ENCODE assay signal across 10 mouse cellular contexts in the genomic region with DNA sequence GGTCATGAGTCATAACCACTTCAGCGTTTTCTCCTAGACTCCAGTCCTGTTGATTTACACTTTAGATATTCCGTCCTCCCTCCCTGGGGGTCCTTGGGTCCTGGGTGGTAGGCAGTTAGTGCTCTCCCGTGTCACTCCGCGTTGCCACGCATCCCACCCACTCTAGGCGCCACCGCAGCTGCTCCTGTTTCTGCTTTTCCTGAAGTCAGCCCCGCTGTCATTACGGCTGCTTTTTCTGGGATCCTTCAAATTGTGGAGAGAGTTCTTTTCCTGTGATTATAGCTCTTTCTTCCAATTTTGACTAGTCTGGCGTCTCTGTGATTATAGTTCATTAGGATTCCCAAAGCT. TPM values are rescaled to one million over a fixed set of nuclear protein-coding genes. Genes with fewer than 3 reads are reported as not detected.
DNase-seq lines count a peak whose midpoint lies in the region; ATAC-seq lines count a peak whose summit lies in the region.
"Had no signal": no experiment of that assay in that cellular context is flagged by ENCODE, and none has a peak within 500 bp of the region (broad histone marks: within the 10 kb centered on the region; RNA-seq: fewer than 3 reads in every experiment).

No protein-coding gene starts in this region.

- intact Hi-C loops in heart, postnatal 36 days (cut with DNase I): loop anchor here (5.0 kb wide), 2 partner anchors 33 to 47 kb away; no protein-coding TSS in a partner anchor

- H3K27ac ChIP-seq in heart, embryonic 15.5 days: peak overlapping the region; percentile 76
- H3K27ac ChIP-seq in lung, embryonic 15.5 days: peak overlapping the region; percentile 89
- peak overlapping the region; percentile 74; the same call in 1 of the 2 replicates for H3K27ac ChIP-seq in intestine, embryonic 14.5 days (ENCODE audit: low read depth)
- H3K27ac ChIP-seq in stomach, embryonic 14.5 days (ENCODE audit: low read length): peak overlapping the region; percentile 15; the same call in 1 of the 2 replicates
- H3K27ac ChIP-seq in midbrain, embryonic 13.5 days: no peak overlapping the region
- H3K27ac ChIP-seq: hindbrain, embryonic 15.5 days had no signal

- no peak overlapping the region for H3K4me2 ChIP-seq in heart, embryonic 15.5 days
- H3K4me2 ChIP-seq in lung, embryonic 15.5 days: peak overlapping the region; percentile 57; the same call in 1 of the 2 replicates
- H3K4me2 ChIP-seq in intestine, embryonic 14.5 days (ENCODE audit: low read length): no peak overlapping the region
- H3K4me2 ChIP-seq in stomach, embryonic 14.5 days (replicated peaks; ENCODE audit: low read depth, low read length): no peak overlapping the region
- no peak overlapping the region for H3K4me2 ChIP-seq in midbrain, embryonic 13.5 days (replicated peaks)
- H3K4me2 ChIP-seq: hindbrain, embryonic 15.5 days had no signal

- no peak overlapping the region for H3K9ac ChIP-seq in heart, embryonic 15.5 days
- no peak overlapping the region for H3K9ac ChIP-seq in lung, embryonic 15.5 days
- no peak overlapping the region for H3K9ac ChIP-seq in intestine, embryonic 14.5 days (ENCODE audit: low read length)
- no peak overlapping the region for H3K9ac ChIP-seq in stomach, embryonic 14.5 days (replicated peaks; ENCODE audit: low read depth, low read length)
- H3K9ac ChIP-seq in midbrain, embryonic 13.5 days (replicated peaks): no peak overlapping the region
- H3K9ac ChIP-seq: hindbrain, embryonic 15.5 days had no signal

- H3K36me3 ChIP-seq in heart, embryonic 15.5 days: no peaks in the 10 kb centered on the region
- no peaks in the 10 kb centered on the region for H3K36me3 ChIP-seq in lung, embryonic 15.5 days
- no peaks in the 10 kb centered on the region for H3K36me3 ChIP-seq in intestine, embryonic 14.5 days (ENCODE audit: control insufficient read depth, insufficient read depth, low read length)
- no peaks in the 10 kb centered on the region for H3K36me3 ChIP-seq in stomach, embryonic 14.5 days (ENCODE audit: control insufficient read depth, insufficient read depth, low read length)
- no peaks in the 10 kb centered on the region for H3K36me3 ChIP-seq in midbrain, embryonic 13.5 days
- H3K36me3 ChIP-seq: hindbrain, embryonic 15.5 days had no signal

- no peak for ATAC-seq in heart, embryonic 15.5 days (replicated peaks; ENCODE audit: insufficient number of reproducible peaks, insufficient read depth, low FRiP score, low read depth)
- ATAC-seq in lung, embryonic 15.5 days (ENCODE audit: borderline replicate concordance, extremely low read depth, low FRiP score, low TSS enrichment): no peak
- no peak for ATAC-seq in intestine, embryonic 14.5 days (replicated peaks; ENCODE audit: low FRiP score, low TSS enrichment, low read depth)
- no peak for ATAC-seq in stomach, embryonic 14.5 days (ENCODE audit: insufficient number of reproducible peaks, insufficient read depth, low FRiP score, low read depth)
- ATAC-seq in midbrain, embryonic 13.5 days: no peak

- no peak overlapping the region for H3K4me3 ChIP-seq in heart, embryonic 15.5 days
- H3K4me3 ChIP-seq in lung, embryonic 15.5 days: no peak overlapping the region
- no peak overlapping the region for H3K4me3 ChIP-seq in intestine, embryonic 14.5 days (ENCODE audit: low read depth, low read length)
- H3K4me3 ChIP-seq in stomach, embryonic 14.5 days (ENCODE audit: low read depth, low read length): no peak overlapping the region
- no peak overlapping the region for H3K4me3 ChIP-seq in midbrain, embryonic 13.5 days (replicated peaks)
- H3K4me3 ChIP-seq: hindbrain, embryonic 15.5 days had no signal

- H3K27me3 ChIP-seq in heart, embryonic 15.5 days: no peaks in the 10 kb centered on the region
- H3K27me3 ChIP-seq in lung, embryonic 15.5 days: no peaks in the 10 kb centered on the region
- no peaks in the 10 kb centered on the region for H3K27me3 ChIP-seq in intestine, embryonic 14.5 days (replicated peaks; ENCODE audit: control insufficient read depth, insufficient read depth, low read length)
- no peaks in the 10 kb centered on the region for H3K27me3 ChIP-seq in stomach, embryonic 14.5 days (ENCODE audit: control insufficient read depth, insufficient read depth, low read length)
- H3K27me3 ChIP-seq in midbrain, embryonic 13.5 days: 0 out of 2 replicates have a peak, but pooled peaks cover 4% of the 10 kb centered on the region
- H3K27me3 ChIP-seq: hindbrain, embryonic 15.5 days had no signal

- H3K4me1 ChIP-seq in heart, embryonic 15.5 days (replicated peaks): peaks cover 39% of the 10 kb centered on the region
- H3K4me1 ChIP-seq in lung, embryonic 15.5 days: peaks cover 35% of the 10 kb centered on the region
- peaks cover 28% of the 10 kb centered on the region for H3K4me1 ChIP-seq in intestine, embryonic 14.5 days (replicated peaks; ENCODE audit: control insufficient read depth, insufficient read depth, low read length)
- peaks cover 23% of the 10 kb centered on the region for H3K4me1 ChIP-seq in stomach, embryonic 14.5 days (ENCODE audit: control insufficient read depth, insufficient read depth, low read length)
- H3K4me1 ChIP-seq in midbrain, embryonic 13.5 days (replicated peaks): peaks cover 15% of the 10 kb centered on the region

- H3K9me3 ChIP-seq in heart, embryonic 15.5 days (replicated peaks): no peaks in the 10 kb centered on the region
- no peaks in the 10 kb centered on the region for H3K9me3 ChIP-seq in lung, embryonic 15.5 days
- no peaks in the 10 kb centered on the region for H3K9me3 ChIP-seq in intestine, embryonic 14.5 days (ENCODE audit: control insufficient read depth, low read length)
- H3K9me3 ChIP-seq in stomach, embryonic 14.5 days (ENCODE audit: control insufficient read depth, low read depth, low read length): no peaks in the 10 kb centered on the region
- H3K9me3 ChIP-seq in midbrain, embryonic 13.5 days: no peaks in the 10 kb centered on the region; the same call in 1 of the 2 replicates
- H3K9me3 ChIP-seq: hindbrain, embryonic 15.5 days had no signal

- WGBS in heart, embryonic 15.5 days: 78% methylated on average over 11 of the region's 11 CpGs
- 72% methylated on average over 11 of the region's 11 CpGs for WGBS in lung, embryonic 15.5 days
- 77% methylated on average over 11 of the region's 11 CpGs for WGBS in intestine, embryonic 14.5 days
- WGBS in stomach, embryonic 14.5 days: 87% methylated on average over 11 of the region's 11 CpGs
- 89% methylated on average over 11 of the region's 11 CpGs for WGBS in midbrain, embryonic 13.5 days

- DNase-seq in heart, postnatal 36 days: no peak
- DNase-seq in lung, adult 18-20 months: no peak
- DNase-seq in intestine, embryonic 14.5 days (ENCODE audit: low spot score): no peak
- DNase-seq: cerebellum, postnatal 36 days; layer of hippocampus, adult 9-11 months had no signal

RNA-seq across cellular contexts. Expression of gene Eml4, which starts 26.5 kb away (rescaled TPM):
- 11.0 and 16.3 TPM in 2 replicates for polyA plus RNA-seq in heart, embryonic 15.5 days (2015; fragmentation: Nextera tagmentation; extraction: Ambion mirVana)
- 1 to 10 TPM; 4.3 to 4.6 TPM for total RNA-seq in heart, postnatal 36 days (2021)
- 33.7 and 33.8 TPM in 2 replicates for polyA plus RNA-seq in lung, embryonic 15.5 days (2015; fragmentation: Nextera tagmentation; extraction: Ambion mirVana)
- polyA plus RNA-seq in intestine, embryonic 14.5 days (2014; fragmentation: Nextera tagmentation; extraction: Ambion mirVana): 52.5 and 52.9 TPM in 2 replicates
- polyA plus RNA-seq in stomach, embryonic 14.5 days (2014; fragmentation: Nextera tagmentation; extraction: Ambion mirVana): 41.9 and 47.3 TPM in 2 replicates
- polyA plus RNA-seq in midbrain, embryonic 13.5 days (2015; fragmentation: Nextera tagmentation; extraction: Ambion mirVana): 29.2 and 35.1 TPM in 2 replicates
